Comparison of ENCODE assay signal across 11 mouse cellular contexts in the genomic region with DNA sequence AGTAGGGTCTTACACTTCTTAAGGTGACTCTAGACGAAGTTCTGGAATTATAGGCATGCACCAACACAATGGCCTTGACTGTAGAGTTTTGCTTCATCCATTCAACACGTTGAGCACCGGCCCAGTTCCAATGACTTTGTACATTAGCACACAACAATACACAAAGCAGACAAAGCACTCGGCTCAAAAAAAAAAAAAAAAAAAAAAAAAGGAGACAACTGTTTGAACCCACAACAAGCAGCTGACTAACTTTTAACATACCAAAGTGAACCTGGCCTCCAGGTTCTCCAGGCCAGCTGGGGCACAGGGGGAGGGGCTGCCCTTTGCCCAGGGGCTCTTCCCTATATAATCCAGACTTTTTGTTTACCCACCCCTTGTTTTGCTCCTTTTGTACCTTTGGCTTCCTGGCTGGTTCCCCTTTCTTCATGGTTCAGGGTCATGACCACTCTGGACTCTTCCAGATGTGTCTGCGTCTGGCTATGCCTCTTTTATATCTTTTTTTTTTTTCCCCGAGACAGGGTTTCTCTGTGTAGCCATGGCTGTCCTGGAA. TPM values are rescaled to one million over a fixed set of nuclear protein-coding genes. Genes with fewer than 3 reads are reported as not detected.
DNase-seq lines count a peak whose midpoint lies in the region; ATAC-seq and TF ChIP-seq lines count a peak whose summit lies in the region.
"Had no signal": no experiment of that assay in that cellular context is flagged by ENCODE, and none has a peak within 500 bp of the region (broad histone marks: within the 10 kb centered on the region; RNA-seq: fewer than 3 reads in every experiment).

No protein-coding gene starts in this region.

- in situ Hi-C loops in CH12.LX (cut with MboI; ENCODE audit: low pct_ligation_motif_present, low pct_unique_long_range_greater_than_20kb, low sequenced_read_pairs): no loop called here

- no peak overlapping the region for H3K4me3 ChIP-seq in forebrain, embryonic 15.5 days
- H3K4me3 ChIP-seq in forebrain, embryonic 14.5 days (ENCODE audit: low read depth, low read length): no peak overlapping the region
- H3K4me3 ChIP-seq in CH12.LX (replicated peaks in 1 of 3; ENCODE audit: low read depth in 2 of 3, low read length in 2 of 3, poor library complexity in 1 of 3): peak overlapping the region in 2 of 3 experiments; percentile 59 to 98
- no peak overlapping the region for H3K4me3 ChIP-seq in embryonic facial prominence, embryonic 13.5 days
- H3K4me3 ChIP-seq in liver, embryonic 15.5 days (replicated peaks): peak overlapping the region; percentile 97; the same call in 1 of the 2 replicates

- H3K9ac ChIP-seq in forebrain, embryonic 15.5 days (replicated peaks): no peak overlapping the region
- no peak overlapping the region for H3K9ac ChIP-seq in forebrain, embryonic 14.5 days (ENCODE audit: low read length)
- H3K9ac ChIP-seq in CH12.LX (ENCODE audit: insufficient read depth, low read depth): peak overlapping the region; percentile 63
- no peak overlapping the region for H3K9ac ChIP-seq in embryonic facial prominence, embryonic 13.5 days
- H3K9ac ChIP-seq in liver, embryonic 15.5 days: no peak overlapping the region
- H3K9ac ChIP-seq: neural tube, embryonic 12.5 days had no signal

- ATAC-seq in forebrain, embryonic 15.5 days (replicated peaks): no peak
- ATAC-seq in forebrain, embryonic 14.5 days: no peak
- no peak for ATAC-seq in embryonic facial prominence, embryonic 13.5 days (ENCODE audit: insufficient number of reproducible peaks, insufficient read depth, low FRiP score, low TSS enrichment, low read depth)
- ATAC-seq in liver, embryonic 15.5 days (ENCODE audit: insufficient read depth): no peak

- no peak for TF ChIP-seq POLR2A in CH12.LX (IDR thresholded peaks at IDR 0.05; ENCODE audit: low read depth, low read length)

- no peak for TF ChIP-seq EP300 in CH12.LX (IDR thresholded peaks at IDR 0.05; ENCODE audit: low read length)

- dilution Hi-C loops in CH12.LX (cut with MboI; ENCODE audit: extremely low pct_ligation_motif_present, extremely low pct_unique_long_range_greater_than_20kb, low sequenced_read_pairs): no loop called here

- H3K27me3 ChIP-seq in forebrain, embryonic 15.5 days: no peaks in the 10 kb centered on the region
- no peaks in the 10 kb centered on the region for H3K27me3 ChIP-seq in forebrain, embryonic 14.5 days (replicated peaks; ENCODE audit: control insufficient read depth, insufficient read depth, low read length)
- no peaks in the 10 kb centered on the region for H3K27me3 ChIP-seq in CH12.LX (replicated peaks)
- H3K27me3 ChIP-seq in embryonic facial prominence, embryonic 13.5 days: no peaks in the 10 kb centered on the region
- no peaks in the 10 kb centered on the region for H3K27me3 ChIP-seq in liver, embryonic 15.5 days
- H3K27me3 ChIP-seq: neural tube, embryonic 12.5 days had no signal

- 0 out of 2 replicates have a peak overlapping the region, but pooled peaks have one; percentile 98 for H3K27ac ChIP-seq in forebrain, embryonic 15.5 days (replicated peaks)
- H3K27ac ChIP-seq in forebrain, embryonic 14.5 days (ENCODE audit: low read depth, low read length): no peak overlapping the region
- H3K27ac ChIP-seq in CH12.LX (ENCODE audit: insufficient read depth, low read depth): peak overlapping the region; percentile 75; the same call in 1 of the 2 replicates
- no peak overlapping the region for H3K27ac ChIP-seq in embryonic facial prominence, embryonic 13.5 days
- H3K27ac ChIP-seq in liver, embryonic 15.5 days (replicated peaks): peak overlapping the region; percentile 98
- H3K27ac ChIP-seq: neural tube, embryonic 12.5 days had no signal

- H3K79me2 ChIP-seq in CH12.LX (replicated peaks; ENCODE audit: control insufficient read depth, extremely low read depth, insufficient read depth, poor library complexity, severe bottlenecking): peaks cover 35% of the 10 kb centered on the region

- no peak for TF ChIP-seq RAD21 in CH12.LX (IDR thresholded peaks at IDR 0.05; ENCODE audit: low read depth, low read length)

- no peaks in the 10 kb centered on the region for H3K9me3 ChIP-seq in forebrain, embryonic 15.5 days
- H3K9me3 ChIP-seq in forebrain, embryonic 14.5 days (replicated peaks; ENCODE audit: control insufficient read depth, low read length): no peaks in the 10 kb centered on the region
- H3K9me3 ChIP-seq in CH12.LX (replicated peaks; ENCODE audit: low read length): no peaks in the 10 kb centered on the region
- H3K9me3 ChIP-seq in embryonic facial prominence, embryonic 13.5 days: no peaks in the 10 kb centered on the region
- H3K9me3 ChIP-seq in liver, embryonic 15.5 days (replicated peaks): no peaks in the 10 kb centered on the region
- H3K9me3 ChIP-seq: neural tube, embryonic 12.5 days had no signal

- 82% methylated on average over 6 of the region's 6 CpGs for WGBS in forebrain, embryonic 15.5 days
- 86% methylated on average over 6 of the region's 6 CpGs for WGBS in forebrain, embryonic 14.5 days
- WGBS in embryonic facial prominence, embryonic 13.5 days: 74% methylated on average over 6 of the region's 6 CpGs
- 68% methylated on average over 6 of the region's 6 CpGs for WGBS in liver, embryonic 15.5 days (ENCODE audit: insufficient replicate concordance)

- peaks cover 27% of the 10 kb centered on the region for H3K4me1 ChIP-seq in forebrain, embryonic 15.5 days
- H3K4me1 ChIP-seq in forebrain, embryonic 14.5 days (ENCODE audit: control insufficient read depth, insufficient read depth, low read length): peaks cover 17% of the 10 kb centered on the region
- peaks cover 3 to 27% of the 10 kb centered on the region in 2 experiments; a peak in 2 of 4 replicates for H3K4me1 ChIP-seq in CH12.LX (ENCODE audit: control insufficient read depth in 1 of 2, insufficient read depth in 2 of 2)
- peaks cover 26% of the 10 kb centered on the region for H3K4me1 ChIP-seq in embryonic facial prominence, embryonic 13.5 days
- peaks cover 32% of the 10 kb centered on the region for H3K4me1 ChIP-seq in liver, embryonic 15.5 days (replicated peaks)

- no peak for DNase-seq in forebrain, embryonic 14.5 days (ENCODE audit: low spot score)
- DNase-seq in CH12.LX (ENCODE audit: extremely low read depth): no peak
- no peak for DNase-seq in frontal cortex, postnatal 36 days (ENCODE audit: low spot score in 2 of 2)
- no peak for DNase-seq in kidney, postnatal 4 days
- no peak for DNase-seq in frontal cortex, postnatal 25 days (ENCODE audit: low spot score in 2 of 2)
- DNase-seq: kidney, adult 18-20 months had no signal

- TF ChIP-seq CTCF in CH12.LX (conservative IDR thresholded peaks at IDR 0.05 in 1 of 2, IDR thresholded peaks at IDR 0.05 in 1 of 2; ENCODE audit: low read depth in 2 of 2, low read length in 2 of 2): no peak

- H3K4me2 ChIP-seq in forebrain, embryonic 15.5 days (replicated peaks): no peak overlapping the region
- H3K4me2 ChIP-seq in forebrain, embryonic 14.5 days (ENCODE audit: low read length): no peak overlapping the region
- peak overlapping the region; percentile 35; the same call in 1 of the 2 replicates for H3K4me2 ChIP-seq in CH12.LX (ENCODE audit: insufficient read depth, low read depth, poor library complexity, severe bottlenecking)
- H3K4me2 ChIP-seq in embryonic facial prominence, embryonic 13.5 days: peak overlapping the region; percentile 67; the same call in 1 of the 2 replicates
- H3K4me2 ChIP-seq in liver, embryonic 15.5 days: peak overlapping the region; percentile 90

- H3K36me3 ChIP-seq in forebrain, embryonic 15.5 days: peaks cover 12% of the 10 kb centered on the region
- H3K36me3 ChIP-seq in forebrain, embryonic 14.5 days (ENCODE audit: control insufficient read depth, insufficient read depth, low read length): peaks cover 17% of the 10 kb centered on the region
- H3K36me3 ChIP-seq in CH12.LX (replicated peaks in 1 of 2; ENCODE audit: control insufficient read depth in 1 of 2, insufficient read depth in 1 of 2, low read length in 1 of 2): peaks cover 9 to 17% of the 10 kb centered on the region in 2 experiments
- H3K36me3 ChIP-seq in embryonic facial prominence, embryonic 13.5 days: peaks cover 11% of the 10 kb centered on the region
- peaks cover 12% of the 10 kb centered on the region for H3K36me3 ChIP-seq in liver, embryonic 15.5 days (replicated peaks)

RNA-seq across cellular contexts. Expression of gene Ywhag, which starts 1.3 kb away (rescaled TPM):
- 664 and 720 TPM in 2 replicates for polyA plus RNA-seq in forebrain, embryonic 15.5 days (2015; fragmentation: Nextera tagmentation; extraction: Ambion mirVana)
- 361 and 450 TPM in 2 replicates for polyA plus RNA-seq in forebrain, embryonic 14.5 days (2014; fragmentation: Nextera tagmentation; extraction: Ambion mirVana)
- 77.3 and 89.2 TPM in 2 replicates for total RNA-seq in CH12.LX (2012; rRNA removed)
- 46.4 and 55.3 TPM in 2 replicates for total RNA-seq in CH12.LX (2014; rRNA removed)
- 233 and 239 TPM in 2 replicates for polyA plus RNA-seq in CH12.LX (2012; ENCODE audit: insufficient read length, low read depth)
- polyA plus RNA-seq in embryonic facial prominence, embryonic 13.5 days (2015; fragmentation: Nextera tagmentation; extraction: Ambion mirVana): 164 and 178 TPM in 2 replicates
- polyA plus RNA-seq in liver, embryonic 15.5 days (2015; fragmentation: Nextera tagmentation; extraction: Ambion mirVana): 60.9 and 65.4 TPM in 2 replicates

RNA-seq across cellular contexts. Expression of gene Ssc4d, which starts 38.6 kb away (rescaled TPM):
- polyA plus RNA-seq in forebrain, embryonic 15.5 days (2015; fragmentation: Nextera tagmentation; extraction: Ambion mirVana): 0.87 and 1.2 TPM in 2 replicates
- 0.99 and 1.4 TPM in 2 replicates for polyA plus RNA-seq in forebrain, embryonic 14.5 days (2014; fragmentation: Nextera tagmentation; extraction: Ambion mirVana)
- total RNA-seq in CH12.LX (2012; rRNA removed): 1.7 and 2.0 TPM in 2 replicates
- 1.8 and 2.9 TPM in 2 replicates for total RNA-seq in CH12.LX (2014; rRNA removed)
- 1.8 and 1.9 TPM in 2 replicates for polyA plus RNA-seq in CH12.LX (2012; ENCODE audit: insufficient read length, low read depth)
- polyA plus RNA-seq in embryonic facial prominence, embryonic 13.5 days (2015; fragmentation: Nextera tagmentation; extraction: Ambion mirVana): 3.9 TPM in 2 replicates
- 1.6 and 1.8 TPM in 2 replicates for polyA plus RNA-seq in liver, embryonic 15.5 days (2015; fragmentation: Nextera tagmentation; extraction: Ambion mirVana)

RNA-seq across cellular contexts. Expression of gene Zp3, which starts 44.2 kb away (rescaled TPM):
- polyA plus RNA-seq in forebrain, embryonic 15.5 days (2015; fragmentation: Nextera tagmentation; extraction: Ambion mirVana): not detected in 2 replicates
- polyA plus RNA-seq in forebrain, embryonic 14.5 days (2014; fragmentation: Nextera tagmentation; extraction: Ambion mirVana): 0.13 and 0.16 TPM in 2 replicates
- total RNA-seq in CH12.LX (2012; rRNA removed): 0.13 TPM in 1 of 2 replicates, not detected in the other
- total RNA-seq in CH12.LX (2014; rRNA removed): not detected in 2 replicates
- polyA plus RNA-seq in CH12.LX (2012; ENCODE audit: insufficient read length, low read depth): not detected in 2 replicates
- polyA plus RNA-seq in embryonic facial prominence, embryonic 13.5 days (2015; fragmentation: Nextera tagmentation; extraction: Ambion mirVana): not detected in 2 replicates
- not detected in 2 replicates for polyA plus RNA-seq in liver, embryonic 15.5 days (2015; fragmentation: Nextera tagmentation; extraction: Ambion mirVana)
- polyA plus RNA-seq: limb, embryonic 11.5 days; neural tube, embryonic 12.5 days had no signal

RNA-seq across cellular contexts. Expression of gene Hspb1, which starts 48.0 kb away (rescaled TPM):
- polyA plus RNA-seq in forebrain, embryonic 15.5 days (2015; fragmentation: Nextera tagmentation; extraction: Ambion mirVana): 6.2 and 6.5 TPM in 2 replicates
- polyA plus RNA-seq in forebrain, embryonic 14.5 days (2014; fragmentation: Nextera tagmentation; extraction: Ambion mirVana): 6.6 and 8.1 TPM in 2 replicates
- total RNA-seq in CH12.LX (2012; rRNA removed): 0.97 and 1.1 TPM in 2 replicates
- total RNA-seq in CH12.LX (2014; rRNA removed): 1.7 and 2.6 TPM in 2 replicates
- 3.6 and 3.8 TPM in 2 replicates for polyA plus RNA-seq in CH12.LX (2012; ENCODE audit: insufficient read length, low read depth)
- polyA plus RNA-seq in embryonic facial prominence, embryonic 13.5 days (2015; fragmentation: Nextera tagmentation; extraction: Ambion mirVana): 107 and 149 TPM in 2 replicates
- 12.6 and 16.1 TPM in 2 replicates for polyA plus RNA-seq in liver, embryonic 15.5 days (2015; fragmentation: Nextera tagmentation; extraction: Ambion mirVana)

RNA-seq across cellular contexts. Expression of gene Dtx2, which starts 58.9 kb away (rescaled TPM):
- polyA plus RNA-seq in forebrain, embryonic 15.5 days (2015; fragmentation: Nextera tagmentation; extraction: Ambion mirVana): 26.6 and 27.6 TPM in 2 replicates
- 24.9 and 30.5 TPM in 2 replicates for polyA plus RNA-seq in forebrain, embryonic 14.5 days (2014; fragmentation: Nextera tagmentation; extraction: Ambion mirVana)
- total RNA-seq in CH12.LX (2012; rRNA removed) (20.4 and 22.0 TPM in 2 replicates), CH12.LX (2014; rRNA removed) (14.0 and 16.0 TPM in 2 replicates)
- 35.1 and 43.7 TPM in 2 replicates for polyA plus RNA-seq in CH12.LX (2012; ENCODE audit: insufficient read length, low read depth)
- polyA plus RNA-seq in embryonic facial prominence, embryonic 13.5 days (2015; fragmentation: Nextera tagmentation; extraction: Ambion mirVana): 31.0 and 34.8 TPM in 2 replicates
- 6.7 and 6.9 TPM in 2 replicates for polyA plus RNA-seq in liver, embryonic 15.5 days (2015; fragmentation: Nextera tagmentation; extraction: Ambion mirVana)

Comparison
In these comparisons a context has a peak if more than half of its experiments do, and no peak if none do; other contexts are left out.
1. H3K27ac ChIP-seq: peak in forebrain, embryonic 15.5 days (single experiment), CH12.LX (single experiment) and liver, embryonic 15.5 days (single experiment); none in forebrain, embryonic 14.5 days (single experiment) and embryonic facial prominence, embryonic 13.5 days (single experiment).
2. H3K4me2 ChIP-seq: peak in CH12.LX (single experiment), embryonic facial prominence, embryonic 13.5 days (single experiment) and liver, embryonic 15.5 days (single experiment); none in forebrain, embryonic 15.5 days (single experiment) and forebrain, embryonic 14.5 days (single experiment).
3. H3K4me3 ChIP-seq: peak in CH12.LX (2 of 3) and liver, embryonic 15.5 days (single experiment); none in forebrain, embryonic 15.5 days (single experiment), forebrain, embryonic 14.5 days (single experiment) and embryonic facial prominence, embryonic 13.5 days (single experiment).